Mouse (Mus musculus) CH12.LX (cell line): ENCODE results near the gene Snx14. TPM values are rescaled to one million over a fixed set of nuclear protein-coding genes. Genes with fewer than 3 reads are reported as not detected.

Experiments
- DNase-seq: peaks from one replicate; pipeline ENCODE4 v3.0.0-alpha.2; 2013; ENCODE audit errors: extremely low read depth
- H3K27ac ChIP-seq: 2 replicates; pipeline ENCODE4 v1.5.1; 2012; ENCODE audit warnings: low read depth, mild to moderate bottlenecking, control low read depth, moderate library complexity; ENCODE audit not compliant: insufficient read depth
- H3K27me3 ChIP-seq: replicated peaks from 2 replicates; pipeline ENCODE3; 2012; ENCODE audit warnings: inconsistent platforms
- H3K36me3 ChIP-seq, 2 experiments: replicated peaks in 1 of 2; 2 replicates each; pipeline versions ENCODE3 to v1.6.1; 2012; ENCODE audit warnings: inconsistent platforms in 1 of 2, low read length in 1 of 2, mild to moderate bottlenecking in 1 of 2, mixed read lengths in 1 of 2, moderate library complexity in 1 of 2; ENCODE audit not compliant: control insufficient read depth in 1 of 2, insufficient read depth in 1 of 2
- H3K4me1 ChIP-seq, 2 experiments: 2 replicates each; pipeline ENCODE4 v1.6.1; 2012; ENCODE audit warnings: inconsistent platforms in 1 of 2, moderate library complexity in 1 of 2; ENCODE audit not compliant: insufficient read depth in 2 of 2, control insufficient read depth in 1 of 2
- H3K4me2 ChIP-seq: 2 replicates; pipeline ENCODE4 v1.6.1; 2012; ENCODE audit warnings: low read depth, mild to moderate bottlenecking, control low read depth; ENCODE audit not compliant: poor library complexity, insufficient read depth, severe bottlenecking
- H3K4me3 ChIP-seq, 3 experiments: fragments of 150-350 bp in 1 of 3; sonication (generic) in 1 of 3; replicated peaks in 1 of 3; 2 replicates each; pipeline versions ENCODE3 to v1.5.1; 2011 to 2012; ENCODE audit warnings: low read depth in 2 of 3, low read length in 2 of 3, mild to moderate bottlenecking in 2 of 3, moderate library complexity in 2 of 3, control low read depth in 1 of 3, improper control_type of control experiment in 1 of 3, inconsistent platforms in 1 of 3, mixed read lengths in 1 of 3; ENCODE audit not compliant: poor library complexity in 1 of 3
- H3K79me2 ChIP-seq: replicated peaks from 2 replicates; pipeline ENCODE4 v1.6.1; 2012; ENCODE audit warnings: mild to moderate bottlenecking, moderate library complexity; ENCODE audit not compliant: control insufficient read depth, poor library complexity, insufficient read depth, severe bottlenecking; ENCODE audit errors: extremely low read depth
- H3K9ac ChIP-seq: 2 replicates; pipeline ENCODE4 v1.6.1; 2012; ENCODE audit warnings: low read depth, mild to moderate bottlenecking, control low read depth, moderate library complexity; ENCODE audit not compliant: insufficient read depth
- H3K9me3 ChIP-seq: replicated peaks from 2 replicates; pipeline ENCODE3; 2012; ENCODE audit warnings: low read length, inconsistent platforms, mixed read lengths
- BHLHE40 ChIP-seq: IDR thresholded peaks from 2 replicates; pipeline ENCODE4 v1.6.1; 2011; ENCODE audit warnings: mild to moderate bottlenecking, low read depth, low read length, improper control_type of control experiment
- CHD1 ChIP-seq: IDR thresholded peaks from 2 replicates; pipeline ENCODE4 v1.6.1; 2012; ENCODE audit warnings: low read depth, low read length, improper control_type of control experiment, inconsistent platforms
- CHD2 ChIP-seq: IDR thresholded peaks from 2 replicates; pipeline ENCODE4 v1.6.1; 2011; ENCODE audit warnings: low read length, improper control_type of control experiment
- CTCF ChIP-seq, 2 experiments: IDR thresholded peaks in 1 of 2; conservative IDR thresholded peaks in 1 of 2; 2 replicates each; pipeline ENCODE4 v1.5.1; 2011 to 2012; ENCODE audit warnings: low read depth in 2 of 2, low read length in 2 of 2, improper control_type of control experiment in 1 of 2, inconsistent platforms in 1 of 2, mild to moderate bottlenecking in 1 of 2, moderate library complexity in 1 of 2
- E2F4 ChIP-seq: IDR thresholded peaks from 2 replicates; pipeline ENCODE4 v1.6.1; 2011; ENCODE audit warnings: low read depth, low read length, improper control_type of control experiment; ENCODE audit not compliant: insufficient replicate concordance
- ELF1 ChIP-seq: IDR thresholded peaks from 2 replicates; pipeline ENCODE4 v1.6.1; 2014; ENCODE audit warnings: low read depth, mild to moderate bottlenecking, inconsistent platforms, low read length, improper control_type of control experiment
- EP300 ChIP-seq: IDR thresholded peaks from 2 replicates; pipeline ENCODE4 v1.6.1; 2011; ENCODE audit warnings: low read length, improper control_type of control experiment
- ETS1 ChIP-seq: conservative IDR thresholded peaks from 2 replicates; pipeline ENCODE4 v1.6.1; 2012; ENCODE audit warnings: low read depth, mild to moderate bottlenecking, inconsistent platforms, low read length, improper control_type of control experiment, moderate library complexity
- GABPA ChIP-seq: IDR thresholded peaks from 2 replicates; pipeline ENCODE4 v1.6.1; 2012; ENCODE audit warnings: low read depth, low read length, improper control_type of control experiment, inconsistent platforms; ENCODE audit not compliant: insufficient replicate concordance
- HCFC1 ChIP-seq: IDR thresholded peaks from 2 replicates; pipeline ENCODE4 v1.6.1; 2012; ENCODE audit warnings: low read depth, mild to moderate bottlenecking, inconsistent platforms, low read length, improper control_type of control experiment
- IRF4 ChIP-seq: IDR thresholded peaks from 2 replicates; pipeline ENCODE4 v1.6.1; 2014; ENCODE audit warnings: low read depth, mild to moderate bottlenecking, inconsistent platforms, low read length, improper control_type of control experiment
- JUN ChIP-seq: IDR thresholded peaks from 2 replicates; pipeline ENCODE4 v1.6.1; 2011; ENCODE audit warnings: low read depth, mild to moderate bottlenecking, low read length, improper control_type of control experiment, moderate library complexity; ENCODE audit not compliant: insufficient read depth
- JUND ChIP-seq: conservative IDR thresholded peaks from 2 replicates; pipeline ENCODE4 v1.6.1; 2011; ENCODE audit warnings: low read depth, low read length, improper control_type of control experiment
- KAT2A ChIP-seq: IDR thresholded peaks from 2 replicates; pipeline ENCODE4 v1.6.1; 2012; ENCODE audit warnings: low read length, improper control_type of control experiment, inconsistent platforms; ENCODE audit not compliant: insufficient replicate concordance
- MAFK ChIP-seq: IDR thresholded peaks from 2 replicates; pipeline ENCODE4 v1.6.1; 2011; ENCODE audit warnings: low read length, improper control_type of control experiment; ENCODE audit not compliant: insufficient replicate concordance
- MAX ChIP-seq: IDR thresholded peaks from 2 replicates; pipeline ENCODE4 v1.6.1; 2011; ENCODE audit warnings: low read length, improper control_type of control experiment
- MAZ ChIP-seq: IDR thresholded peaks from 2 replicates; pipeline ENCODE4 v1.6.1; 2012; ENCODE audit warnings: low read depth, mild to moderate bottlenecking, inconsistent platforms, low read length, improper control_type of control experiment, moderate library complexity
- MEF2A ChIP-seq: IDR thresholded peaks from 2 replicates; pipeline ENCODE4 v1.6.1; 2014; ENCODE audit warnings: low read depth, mild to moderate bottlenecking, inconsistent platforms, low read length, improper control_type of control experiment, borderline replicate concordance
- MXI1 ChIP-seq: IDR thresholded peaks from 2 replicates; pipeline ENCODE4 v1.6.1; 2011; ENCODE audit warnings: mild to moderate bottlenecking, low read depth, low read length, improper control_type of control experiment
- MYC ChIP-seq: IDR thresholded peaks from 2 replicates; pipeline ENCODE4 v1.6.1; 2011; ENCODE audit warnings: low read depth, mild to moderate bottlenecking, improper control_type of control experiment, low read length
- NELFE ChIP-seq: IDR thresholded peaks from 2 replicates; pipeline ENCODE4 v1.6.1; 2011; ENCODE audit warnings: low read depth, low read length, improper control_type of control experiment
- NRF1 ChIP-seq: IDR thresholded peaks from 2 replicates; pipeline ENCODE4 v1.6.1; 2014; ENCODE audit warnings: low read depth, mild to moderate bottlenecking, inconsistent platforms, low read length, improper control_type of control experiment, moderate library complexity
- PAX5 ChIP-seq: IDR thresholded peaks from 2 replicates; pipeline ENCODE4 v1.6.1; 2012; ENCODE audit warnings: low read length, inconsistent platforms, mixed read lengths
- POLR2A ChIP-seq: IDR thresholded peaks from 2 replicates; pipeline ENCODE4 v1.6.1; 2011; ENCODE audit warnings: low read depth, mild to moderate bottlenecking, improper control_type of control experiment, low read length
- POLR2AphosphoS2 ChIP-seq: IDR thresholded peaks from 2 replicates; pipeline ENCODE4 v1.6.1; 2011; ENCODE audit warnings: low read depth, low read length, improper control_type of control experiment
- RAD21 ChIP-seq: IDR thresholded peaks from 2 replicates; pipeline ENCODE4 v1.6.1; 2011; ENCODE audit warnings: low read depth, mild to moderate bottlenecking, low read length, improper control_type of control experiment, moderate library complexity
- RCOR1 ChIP-seq: conservative IDR thresholded peaks from 2 replicates; pipeline ENCODE4 v1.6.1; 2012; ENCODE audit warnings: low read depth, mild to moderate bottlenecking, inconsistent platforms, low read length, improper control_type of control experiment
- SIN3A ChIP-seq: IDR thresholded peaks from 2 replicates; pipeline ENCODE4 v1.6.1; 2012; ENCODE audit warnings: low read length, improper control_type of control experiment, inconsistent platforms
- SMC3 ChIP-seq: IDR thresholded peaks from 2 replicates; pipeline ENCODE4 v1.6.1; 2011; ENCODE audit warnings: low read depth, low read length, improper control_type of control experiment
- TBP ChIP-seq: conservative IDR thresholded peaks from 2 replicates; pipeline ENCODE4 v1.6.1; 2011; ENCODE audit warnings: low read depth, low read length, improper control_type of control experiment
- TCF12 ChIP-seq: IDR thresholded peaks from 2 replicates; pipeline ENCODE4 v1.6.1; 2014; ENCODE audit warnings: low read depth, mild to moderate bottlenecking, inconsistent platforms, low read length, improper control_type of control experiment
- UBTF ChIP-seq: IDR thresholded peaks from 2 replicates; pipeline ENCODE4 v1.6.1; 2012; ENCODE audit warnings: low read depth, mild to moderate bottlenecking, inconsistent platforms, low read length, improper control_type of control experiment, moderate library complexity
- USF1 ChIP-seq: IDR thresholded peaks from 2 replicates; pipeline ENCODE4 v1.6.1; 2014; ENCODE audit warnings: low read depth, mild to moderate bottlenecking, inconsistent platforms, low read length, improper control_type of control experiment
- USF2 ChIP-seq: conservative IDR thresholded peaks from 2 replicates; pipeline ENCODE4 v1.6.1; 2011; ENCODE audit warnings: low read depth, low read length, improper control_type of control experiment
- ZC3H11A ChIP-seq: IDR thresholded peaks from 2 replicates; pipeline ENCODE4 v1.6.1; 2012; ENCODE audit warnings: low read depth, mild to moderate bottlenecking, inconsistent platforms, low read length, improper control_type of control experiment
- ZKSCAN1 ChIP-seq: IDR thresholded peaks from 2 replicates; pipeline ENCODE4 v1.6.1; 2012; ENCODE audit warnings: low read depth, inconsistent platforms, low read length, improper control_type of control experiment, borderline replicate concordance
- ZMIZ1 ChIP-seq: IDR thresholded peaks from 2 replicates; pipeline ENCODE4 v1.6.1; 2012; ENCODE audit warnings: low read depth, mild to moderate bottlenecking, inconsistent platforms, low read length, improper control_type of control experiment
- ZNF384 ChIP-seq: IDR thresholded peaks from 2 replicates; pipeline ENCODE4 v1.6.1; 2012; ENCODE audit warnings: low read depth, low read length, improper control_type of control experiment, inconsistent platforms
- dilution Hi-C: fragments of 300-500 bp; cut with MboI; formaldehyde crosslinking; loops from 2 replicates; pipeline ENCODE4 v1.14.3; 2020; ENCODE audit warnings: low sequenced_read_pairs; ENCODE audit not compliant: extremely low pct_unique_long_range_greater_than_20kb, extremely low pct_ligation_motif_present
- in situ Hi-C: fragments of 300-500 bp; cut with MboI; formaldehyde crosslinking; loops from 3 replicates; pipeline ENCODE4 v1.14.3; 2019; ENCODE audit warnings: low sequenced_read_pairs, low pct_ligation_motif_present, low pct_unique_long_range_greater_than_20kb, mixed read lengths
- polyA plus RNA-seq: library from polyadenylated mRNA; unstranded; fragments of >175 nt; gene quantifications from 2 replicates; pipeline ENCODE4 v1.2.1, GENCODE M21; 2012; ENCODE audit warnings: low read depth; ENCODE audit not compliant: insufficient read length
- total RNA-seq, 2 experiments: library from RNA; depleted of rRNA; stranded (reverse); fragments of 300-350 nt in 1 of 2; fragments of >200 nt in 1 of 2; gene quantifications; 2 replicates each; pipeline ENCODE4 v1.2.3; 2012 to 2014

Gene Snx14
- 8.0 and 8.7 TPM in 2 replicates for total RNA-seq (2012; rRNA removed)
- 13.9 and 17.4 TPM in 2 replicates for total RNA-seq (2014; rRNA removed)
- polyA plus RNA-seq = 10.0 and 10.6 TPM in 2 replicates

DNA sequence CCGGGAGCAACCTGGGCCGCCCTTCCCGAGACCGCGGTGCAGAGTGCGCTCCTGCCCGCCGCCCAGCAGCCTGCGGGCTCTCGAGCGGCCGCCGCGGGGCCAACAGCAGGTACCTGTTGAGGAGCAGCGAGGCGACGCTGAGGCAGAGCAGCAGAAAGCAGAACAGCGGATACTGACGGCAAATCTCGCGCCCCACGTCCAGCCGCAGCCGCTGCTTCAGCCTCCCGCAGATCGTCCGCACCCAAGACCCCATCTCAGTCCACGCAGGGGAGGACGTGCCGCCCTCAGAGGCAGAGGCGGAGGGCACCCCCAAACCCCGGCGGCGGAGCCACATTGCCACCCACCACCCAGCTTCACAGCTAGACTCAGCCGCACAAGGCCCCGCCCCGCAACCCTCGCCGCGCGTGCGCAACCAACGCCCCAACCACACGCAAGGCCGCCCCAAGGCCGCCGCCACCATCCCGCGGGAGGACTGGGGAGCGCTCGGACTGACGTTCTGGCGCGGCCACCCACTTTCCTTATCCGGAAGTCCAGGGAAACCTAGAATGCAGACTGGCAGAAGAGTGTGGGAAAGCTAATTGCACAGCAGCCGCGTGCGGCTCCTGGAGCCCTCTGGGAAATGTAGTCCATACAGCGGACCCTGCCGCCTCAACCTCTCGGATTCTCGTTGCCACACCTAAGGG is at the start of gene Snx14:
TSS of gene Snx14 (minus strand) at position 404 of the 683 bp plus-strand sequence.
- dilution Hi-C loops = no loop called here
- DNase-seq = peak; percentile 84
- TF ChIP-seq NELFE = peak; percentile 67; the same call in 1 of the 2 replicates
- TF ChIP-seq BHLHE40 = peak; percentile 36; the same call in 1 of the 2 replicates
- no peak for TF ChIP-seq CTCF (conservative IDR thresholded peaks at IDR 0.05 in 1 of 2, IDR thresholded peaks at IDR 0.05 in 1 of 2; ENCODE audit: low read depth in 2 of 2, low read length in 2 of 2)
- no peak for TF ChIP-seq CHD1
- 0 out of 2 replicates have a peak, but pooled peaks have one; percentile 20 for TF ChIP-seq MEF2A
- no peak for TF ChIP-seq JUN
- peak; percentile 54 for TF ChIP-seq TCF12
- TF ChIP-seq POLR2A = peak; percentile 74
- TF ChIP-seq MYC = 0 out of 2 replicates have a peak, but pooled peaks have one; percentile 45
- no peak for TF ChIP-seq SMC3
- TF ChIP-seq ELF1 = peak; percentile 85
- TF ChIP-seq SIN3A = peak; percentile 57
- TF ChIP-seq EP300 = no peak
- TF ChIP-seq ETS1 = no peak
- no peak for TF ChIP-seq RAD21
- peak; percentile 67; the same call in 1 of the 2 replicates for TF ChIP-seq KAT2A
- no peak for TF ChIP-seq MAZ
- peak; percentile 66 for TF ChIP-seq MXI1
- no peak for TF ChIP-seq E2F4
- TF ChIP-seq POLR2AphosphoS2 = peak; percentile 97
- peak; percentile 39; the same call in 1 of the 2 replicates for TF ChIP-seq CHD2
- TF ChIP-seq USF2 = no peak
- TF ChIP-seq RCOR1 = no peak
- TF ChIP-seq ZC3H11A = no peak
- no peak; the same call in 1 of the 2 replicates for TF ChIP-seq MAX
- TF ChIP-seq ZKSCAN1 = no peak
- TF ChIP-seq ZMIZ1 = peak; percentile 77; the same call in 1 of the 2 replicates
- no peak for TF ChIP-seq TBP
- no peak for TF ChIP-seq USF1
- no peak for TF ChIP-seq PAX5
- peak; percentile 88 for TF ChIP-seq HCFC1
- no peak for TF ChIP-seq ZNF384
- no peak for TF ChIP-seq GABPA
- no peak; the same call in 1 of the 2 replicates for TF ChIP-seq IRF4
- TF ChIP-seq UBTF = peak; percentile 86
- no peak for TF ChIP-seq JUND
- TF ChIP-seq NRF1 = peak; percentile 98
- TF ChIP-seq MAFK = no peak

More for the DNA sequence above, at the start of gene Snx14:
- no peaks in the 10 kb centered on the region for H3K9me3 ChIP-seq
- no peaks in the 10 kb centered on the region for H3K27me3 ChIP-seq
- peak within 1 kb of the TSS; percentile 58 for H3K27ac ChIP-seq
- H3K79me2 ChIP-seq = 0 out of 2 replicates have a peak, but pooled peaks cover 3% of the 10 kb centered on the region
- peak within 1 kb of the TSS; percentile 88 for H3K4me2 ChIP-seq
- in situ Hi-C loops = no loop called here
- peak within 1 kb of the TSS; percentile 69 to 78 (median 72) for H3K4me3 ChIP-seq
- peaks cover 2 to 12% of the 10 kb centered on the region in 2 experiments for H3K36me3 ChIP-seq
- peaks cover 2 to 24% of the 10 kb centered on the region in 2 experiments; a peak in 3 of 4 replicates for H3K4me1 ChIP-seq
- H3K9ac ChIP-seq = peak within 1 kb of the TSS; percentile 75
